Mouse (Mus musculus) kidney, embryonic 14.5 days (tissue): ENCODE measurements around the gene Ier3. TPM values are rescaled to one million over a fixed set of nuclear protein-coding genes. Genes with fewer than 3 reads are reported as not detected.

Experiments used
- ATAC-seq: fragments of 200-750 bp; cut with Nextera tagmentation; 2 replicates; pipeline ENCODE4 v1.8.0; 2017; ENCODE audit warnings: moderate number of reproducible peaks, mild to moderate bottlenecking, moderate TSS enrichment, moderate library complexity; ENCODE audit not compliant: low FRiP score, low TSS enrichment
- H3K27ac ChIP-seq: fragments of 300-500 bp; sonication (generic); 2 replicates; pipeline ENCODE4 v1.5.1; 2014; ENCODE audit warnings: low read depth, mild to moderate bottlenecking, low read length, moderate library complexity, mixed read lengths
- H3K27me3 ChIP-seq: fragments of 300-500 bp; sonication (generic); 2 replicates; pipeline ENCODE4 v1.6.1; 2014; ENCODE audit warnings: mild to moderate bottlenecking, low read length; ENCODE audit not compliant: control insufficient read depth, insufficient read depth
- H3K36me3 ChIP-seq: fragments of 300-500 bp; sonication (generic); 2 replicates; pipeline ENCODE4 v1.6.1; 2014; ENCODE audit warnings: low read length, mixed read lengths; ENCODE audit not compliant: control insufficient read depth, insufficient read depth
- H3K4me1 ChIP-seq: fragments of 300-500 bp; sonication (generic); 2 replicates; pipeline ENCODE4 v1.6.1; 2014; ENCODE audit warnings: low read length, mixed read lengths; ENCODE audit not compliant: control insufficient read depth, insufficient read depth
- H3K4me2 ChIP-seq: fragments of 300-500 bp; sonication (generic); replicated peaks from 2 replicates; pipeline ENCODE4 v1.6.1; 2014; ENCODE audit warnings: low read depth, mild to moderate bottlenecking, low read length
- H3K4me3 ChIP-seq: fragments of 300-500 bp; sonication (generic); 2 replicates; pipeline ENCODE4 v1.5.1; 2014; ENCODE audit warnings: mild to moderate bottlenecking, low read length
- H3K9ac ChIP-seq: fragments of 300-500 bp; sonication (generic); 2 replicates; pipeline ENCODE4 v1.6.1; 2014; ENCODE audit warnings: low read depth, mild to moderate bottlenecking, low read length, moderate library complexity
- H3K9me3 ChIP-seq: fragments of 300-500 bp; sonication (generic); 2 replicates; pipeline ENCODE4 v1.6.1; 2016; ENCODE audit warnings: low read length; ENCODE audit not compliant: control insufficient read depth
- WGBS: fragments of 180-500 bp; shearing (Covaris S2); extraction: QIAGEN DNeasy Blood & Tissue Kit; methylation state at CpG from one replicate; pipeline ENCODE4 v1.1.7; 2014; 5-methylcytosine and 5-hydroxymethylcytosine counted together
- polyA plus RNA-seq: library from polyadenylated mRNA; unstranded; fragments of >200 nt; fragmentation: Nextera tagmentation; extraction: Ambion mirVana; gene quantifications from 2 replicates; pipeline ENCODE4 v1.2.1, GENCODE M21; 2014

Gene Ier3
- polyA plus RNA-seq, 1 experiment from 2014 or later = 6.8 TPM

- no peaks in the 10 kb centered on the region for H3K9me3 ChIP-seq
- no peak overlapping the region for H3K4me2 ChIP-seq
- ATAC-seq = no peak
- no peaks in the 10 kb centered on the region for H3K4me1 ChIP-seq
- H3K36me3 ChIP-seq = peaks cover 83% of the 10 kb centered on the region
- WGBS = 94% methylated on average over 3 of the region's 3 CpGs
- H3K9ac ChIP-seq = no peak overlapping the region
- no peak overlapping the region for H3K27ac ChIP-seq
- no peak overlapping the region for H3K4me3 ChIP-seq
- H3K27me3 ChIP-seq = no peaks in the 10 kb centered on the region
Measured at GRCm38 (mm10) chr17:35850974-35851373, 29.5 kb downstream of the Ier3 start.

- Histone ChIP-seq H3K9ac (no peak overlapping the region), H3K4me1 (peaks cover 6% of the 10 kb centered on the region; the same call in 1 of the 2 replicates), H3K27me3 (no peaks in the 10 kb centered on the region), H3K4me2 (no peak overlapping the region), H3K9me3 (no peaks in the 10 kb centered on the region), H3K36me3 (peaks cover 24% of the 10 kb centered on the region), H3K27ac (no peak overlapping the region), H3K4me3 (no peak overlapping the region)
- no peak for ATAC-seq
- 98% methylated on average over 1 of the region's 1 CpGs for WGBS
Measured at GRCm38 (mm10) chr17:35859371-35859770, 37.9 kb downstream of the Ier3 start.

- peaks cover 20% of the 10 kb centered on the region for H3K36me3 ChIP-seq
- H3K9me3 ChIP-seq = no peaks in the 10 kb centered on the region
- H3K27ac ChIP-seq = no peak overlapping the region
- no peak overlapping the region for H3K4me2 ChIP-seq
- no peak overlapping the region for H3K9ac ChIP-seq
- H3K4me1 ChIP-seq = peaks cover 10% of the 10 kb centered on the region; the same call in 1 of the 2 replicates
- 45% methylated on average over 2 of the region's 2 CpGs for WGBS
- no peak for ATAC-seq
- no peak overlapping the region for H3K4me3 ChIP-seq
- H3K27me3 ChIP-seq = no peaks in the 10 kb centered on the region
Measured at GRCm38 (mm10) chr17:35859835-35860234, 38.4 kb downstream of the Ier3 start.

DNA sequence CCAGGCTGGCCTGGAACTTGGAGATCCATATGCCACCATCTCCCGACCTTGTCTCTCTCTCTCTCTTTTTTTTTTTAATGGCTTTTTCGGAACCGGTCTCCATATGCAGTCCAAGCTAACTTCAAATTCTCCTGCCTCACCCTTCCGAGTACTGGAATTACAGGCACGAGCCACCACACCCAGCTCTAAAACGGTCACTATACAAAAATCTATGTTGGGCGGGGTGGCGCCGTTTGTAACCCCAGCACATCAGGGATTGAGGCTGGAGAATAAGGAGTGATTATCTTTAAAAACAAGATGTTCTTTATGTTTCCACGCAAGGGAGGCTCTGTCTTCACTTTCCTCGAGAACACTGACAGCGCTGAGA lies 39.3 kb downstream of the Ier3 start:
- WGBS = 3% methylated on average over 12 of the region's 12 CpGs
- peak; percentile 10 for ATAC-seq
- peaks cover 13% of the 10 kb centered on the region; the same call in 1 of the 2 replicates for H3K4me1 ChIP-seq
- H3K9me3 ChIP-seq = no peaks in the 10 kb centered on the region
- peak overlapping the region; percentile 75; the same call in 1 of the 2 replicates for H3K27ac ChIP-seq
- peak overlapping the region; percentile 77 for H3K4me3 ChIP-seq
- H3K9ac ChIP-seq = peak overlapping the region; percentile 73
- H3K27me3 ChIP-seq = no peaks in the 10 kb centered on the region
- H3K36me3 ChIP-seq = peaks cover 18% of the 10 kb centered on the region
- peak overlapping the region; percentile 51 for H3K4me2 ChIP-seq

- Histone ChIP-seq H3K9ac (peak within 1 kb of the TSS; percentile 73), H3K9me3 (no peaks in the 10 kb centered on the region), H3K4me1 (peaks cover 13% of the 10 kb centered on the region; the same call in 1 of the 2 replicates), H3K36me3 (peaks cover 18% of the 10 kb centered on the region), H3K4me2 (peak within 1 kb of the TSS; percentile 51), H3K27me3 (no peaks in the 10 kb centered on the region), H3K27ac (peak within 1 kb of the TSS; percentile 75), H3K4me3 (peak within 1 kb of the TSS; percentile 77)
- under 1% methylated on average over 47 of the region's 47 CpGs for WGBS
- ATAC-seq = peak; percentile 91
Measured at GRCm38 (mm10) chr17:35861198-35861857, 39.8 kb downstream of the Ier3 start, which contains the start of gene Nrm. Gene Nrm, plus strand, starts transcription at chr17:35861318.

DNA sequence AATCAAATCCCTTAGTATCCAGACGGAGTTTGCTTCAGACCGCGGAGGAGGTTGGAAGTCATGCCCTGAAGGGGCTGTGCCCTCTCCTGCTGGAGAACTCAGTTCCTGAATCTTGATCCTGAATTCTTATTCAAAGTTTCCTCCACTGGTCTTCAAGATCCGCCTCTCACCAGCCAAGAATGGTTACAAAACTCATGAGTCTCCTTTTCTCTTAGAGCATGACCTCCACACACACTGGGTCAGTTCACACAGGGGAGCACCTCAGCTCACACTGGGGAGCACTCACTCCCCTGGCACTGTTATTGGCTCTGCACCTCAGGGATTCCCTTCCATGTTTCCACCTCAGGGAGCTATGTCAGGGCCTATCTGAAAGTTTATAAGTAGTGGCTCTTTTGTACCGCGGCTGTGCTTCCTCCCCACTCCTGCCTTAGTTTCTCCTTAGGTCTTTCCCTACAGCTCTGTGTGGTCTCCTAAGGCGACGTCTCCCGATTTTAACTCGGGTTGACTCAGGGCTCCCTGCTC lies 43.4 kb downstream of the Ier3 start:
- Histone ChIP-seq H3K4me3 (peak overlapping the region; percentile 54), H3K9me3 (no peaks in the 10 kb centered on the region), H3K27me3 (no peaks in the 10 kb centered on the region), H3K9ac (peak overlapping the region; percentile 60), H3K36me3 (no peaks in the 10 kb centered on the region), H3K4me2 (peak overlapping the region; percentile 58), H3K4me1 (peaks cover 41% of the 10 kb centered on the region), H3K27ac (peak overlapping the region; percentile 91)
- 24% methylated on average over 10 of the region's 10 CpGs for WGBS
- ATAC-seq = no peak

- H3K4me2 ChIP-seq = peak within 1 kb of the TSS; percentile 58
- H3K4me1 ChIP-seq = peaks cover 44% of the 10 kb centered on the region
- H3K9me3 ChIP-seq = no peaks in the 10 kb centered on the region
- ATAC-seq = peak; percentile 65
- WGBS = 1% methylated on average over 46 of the region's 48 CpGs
- peak within 1 kb of the TSS; percentile 60 for H3K9ac ChIP-seq
- H3K27me3 ChIP-seq = no peaks in the 10 kb centered on the region
- H3K27ac ChIP-seq = peak within 1 kb of the TSS; percentile 91
- no peaks in the 10 kb centered on the region for H3K36me3 ChIP-seq
- peak within 1 kb of the TSS; percentile 54 for H3K4me3 ChIP-seq
Measured at GRCm38 (mm10) chr17:35865481-35866280, 44.2 kb downstream of the Ier3 start, which contains the start of gene Ppp1r18. Gene Ppp1r18, plus strand, starts transcription at chr17:35865593.

- ATAC-seq = peak; percentile 50
- H3K4me1 ChIP-seq = peaks cover 41% of the 10 kb centered on the region
Measured at GRCm38 (mm10) chr17:35866281-35866831, 44.9 kb downstream of the Ier3 start.

More at GRCm38 (mm10) chr17:35866281-35866831, 44.9 kb downstream of the Ier3 start:
- peak overlapping the region; percentile 91 for H3K27ac ChIP-seq
- H3K36me3 ChIP-seq = 0 out of 2 replicates have a peak, but pooled peaks cover 3% of the 10 kb centered on the region
- H3K4me3 ChIP-seq = peak overlapping the region; percentile 54
- no peaks in the 10 kb centered on the region for H3K27me3 ChIP-seq
- H3K4me2 ChIP-seq = peak overlapping the region; percentile 58
- peak overlapping the region; percentile 60 for H3K9ac ChIP-seq
- WGBS = under 1% methylated on average over 35 of the region's 38 CpGs
- no peaks in the 10 kb centered on the region for H3K9me3 ChIP-seq
